Mouse (Mus musculus) mature B cell (primary cell): ENCODE measurements around the gene Hsf2bp.

Source experiments
- in situ Hi-C: fragments of 300-500 bp; cut with MboI; formaldehyde crosslinking; loops from 2 replicates; pipeline ENCODE4 v1.14.3; 2019

Gene Hsf2bp

GRCm38 (mm10) chr17:31905791-31906211, 130.3 kb downstream of the Hsf2bp start:
- in situ Hi-C loops, result no loop called here

- in situ Hi-C loops, result no loop called here
Observed at GRCm38 (mm10) chr17:31905201-31905790, 130.9 kb downstream of the Hsf2bp start.

- in situ Hi-C loops, result no loop called here
Observed at GRCm38 (mm10) chr17:31904036-31904435, 132.1 kb downstream of the Hsf2bp start.

GRCm38 (mm10) chr17:31902630-31903198, 133.4 kb downstream of the Hsf2bp start:
- in situ Hi-C loops, result no loop called here

GRCm38 (mm10) chr17:31901461-31902204, 134.5 kb downstream of the Hsf2bp start:
- in situ Hi-C loops, result no loop called here

GRCm38 (mm10) chr17:31898941-31899340, 137.2 kb downstream of the Hsf2bp start:
- in situ Hi-C loops, result no loop called here

- in situ Hi-C loops, result no loop called here
Observed at GRCm38 (mm10) chr17:31897186-31897793, 138.9 kb downstream of the Hsf2bp start.

- in situ Hi-C loops, result no loop called here
Observed at GRCm38 (mm10) chr17:31896751-31897150, 139.4 kb downstream of the Hsf2bp start.

GRCm38 (mm10) chr17:31896311-31896710, 139.8 kb downstream of the Hsf2bp start:
- in situ Hi-C loops, result no loop called here
